Mouse (Mus musculus): ENCODE measurements around the gene Cd164. TPM values are rescaled to one million over a fixed set of nuclear protein-coding genes. Genes with fewer than 3 reads are reported as not detected.

The Cd164 gene
- polyA plus RNA-seq, 2 experiments, result 30.2 to 59.7 TPM

DNA sequence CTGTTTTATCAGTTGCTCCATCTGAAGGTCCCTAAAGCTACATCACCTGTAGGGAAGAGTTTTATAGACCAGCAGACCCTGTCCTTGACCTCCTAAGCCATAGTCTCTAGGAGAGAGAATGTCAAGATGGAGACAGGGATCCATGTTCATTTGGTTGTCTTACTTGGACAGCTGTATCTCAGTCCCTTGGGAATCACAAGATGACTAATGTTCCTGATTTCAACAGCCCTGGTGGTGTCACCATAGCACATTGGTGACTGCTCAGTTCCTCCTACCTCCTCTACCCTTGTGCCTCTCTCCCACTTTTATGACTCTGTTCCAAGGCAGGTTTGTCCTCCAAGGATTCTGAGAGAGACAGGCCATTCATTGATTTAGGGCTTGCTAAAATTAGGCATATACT is 4.3 kb upstream of the Cd164 start:
- Histone ChIP-seq H3K4me1 (replicated peaks; ENCODE audit: control insufficient read depth in 2 of 2, insufficient read depth in 2 of 2, low read length in 1 of 2) (peaks cover 2 to 3% of the 10 kb centered on the region in 2 experiments; a peak in 3 of 4 replicates), H3K27ac (no peak overlapping the region), H3K4me3 (ENCODE audit: insufficient read depth in 1 of 2, low read depth in 2 of 2, low read length in 2 of 2) (no peak overlapping the region), H3K36me3 (replicated peaks; ENCODE audit: control insufficient read depth, insufficient read depth, low read depth) (no peaks in the 10 kb centered on the region), H3K4me2 (ENCODE audit: low read depth) (no peak overlapping the region), H3K27me3 (ENCODE audit: control insufficient read depth, insufficient read depth, low read length) (no peaks in the 10 kb centered on the region), H3K9ac (replicated peaks) (no peak overlapping the region), H3K9me3 (ENCODE audit: control insufficient read depth, low read length) (no peaks in the 10 kb centered on the region)
- DNase-seq (ENCODE audit: low read depth in 3 of 3, low spot score in 3 of 3) (no peak), ATAC-seq (ENCODE audit: insufficient read depth) (no peak)
- TF ChIP-seq EP300 (IDR thresholded peaks at IDR 0.05; ENCODE audit: low read depth) (no peak), CTCF (IDR thresholded peaks at IDR 0.05; ENCODE audit: low read depth) (no peak)

GRCm38 (mm10) chr10:41518508-41518980 is 670 bp upstream of the Cd164 start:
- peaks cover 13 to 16% of the 10 kb centered on the region in 2 experiments for H3K4me1 ChIP-seq (replicated peaks; ENCODE audit: control insufficient read depth in 2 of 2, insufficient read depth in 2 of 2, low read length in 1 of 2)
- under 1% methylated on average over 23 of the region's 23 CpGs for WGBS (ENCODE audit: insufficient replicate concordance)
- peak overlapping the region; percentile 95 to 98 for H3K4me3 ChIP-seq (ENCODE audit: insufficient read depth in 1 of 2, low read depth in 2 of 2, low read length in 2 of 2)
- H3K4me2 ChIP-seq (ENCODE audit: low read depth), result peak overlapping the region; percentile 87
- peak; percentile 74 for ATAC-seq (ENCODE audit: insufficient read depth)
- peak overlapping the region; percentile 94 for H3K9ac ChIP-seq (replicated peaks)
- H3K27ac ChIP-seq, result peak overlapping the region; percentile 89
- H3K9me3 ChIP-seq (ENCODE audit: control insufficient read depth, low read length), result no peaks in the 10 kb centered on the region
- peak; percentile 61 to 77 (median 68) for DNase-seq (ENCODE audit: low read depth in 3 of 3, low spot score in 3 of 3)
- TF ChIP-seq CTCF (IDR thresholded peaks at IDR 0.05; ENCODE audit: low read depth), result peak; percentile 71
- no peak for TF ChIP-seq EP300 (IDR thresholded peaks at IDR 0.05; ENCODE audit: low read depth)
- no peaks in the 10 kb centered on the region for H3K27me3 ChIP-seq (ENCODE audit: control insufficient read depth, insufficient read depth, low read length)
- H3K36me3 ChIP-seq (replicated peaks; ENCODE audit: control insufficient read depth, insufficient read depth, low read depth), result no peaks in the 10 kb centered on the region

DNA sequence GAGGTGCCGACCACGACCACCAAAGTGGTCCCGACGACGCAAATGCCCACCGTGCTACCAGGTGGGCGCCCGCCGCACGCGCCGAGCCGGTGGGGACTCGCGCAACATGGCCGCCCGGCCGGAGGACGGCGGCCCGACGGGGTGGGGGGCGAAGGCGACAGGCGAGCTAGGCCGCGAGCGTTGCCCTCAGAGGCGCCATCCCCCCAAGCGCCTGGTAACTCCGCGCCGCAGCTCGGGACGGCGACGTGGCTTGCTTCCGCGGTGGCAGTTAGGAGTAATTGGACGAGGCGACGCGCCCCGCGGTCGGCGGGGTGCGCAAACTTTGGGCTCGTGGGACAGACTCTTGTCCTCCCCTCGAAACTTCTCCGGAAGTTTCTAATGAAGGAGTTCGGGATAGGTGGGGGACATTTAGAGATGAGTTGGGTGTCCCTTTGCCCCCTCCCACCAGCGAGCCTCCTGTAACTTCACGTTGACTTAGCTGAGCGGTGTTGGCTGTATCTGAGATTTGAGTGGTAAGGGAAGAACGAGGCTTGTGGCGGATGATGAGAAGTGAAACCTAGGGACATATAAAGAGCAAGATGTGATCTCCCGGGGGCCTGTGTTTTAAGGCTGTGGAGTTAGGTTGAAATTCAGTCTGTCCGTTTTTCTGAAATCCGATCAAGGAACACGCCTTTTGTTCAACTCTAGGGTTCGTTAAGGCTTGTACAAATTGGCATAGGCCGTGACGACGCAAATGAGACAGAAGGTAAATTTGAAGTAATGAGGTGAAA is 611 bp downstream of the Cd164 start:
- ATAC-seq (ENCODE audit: insufficient read depth), result peak; percentile 36

DNA sequence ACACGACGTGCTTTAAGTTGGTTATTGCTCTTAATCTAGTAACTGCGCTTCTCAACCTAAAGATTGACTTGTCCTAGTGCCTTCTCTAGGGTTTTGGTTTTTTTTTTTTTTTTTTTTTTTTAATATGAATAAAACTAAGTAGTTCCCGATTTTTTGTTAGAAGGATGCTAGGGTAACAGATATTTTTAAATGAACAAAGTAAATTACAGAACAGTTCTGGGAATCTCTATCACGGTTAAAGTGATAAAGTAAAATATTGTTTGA is 1.1 kb downstream of the Cd164 start:
- ATAC-seq (ENCODE audit: insufficient read depth) (no peak), DNase-seq (ENCODE audit: low read depth in 3 of 3, low spot score in 3 of 3) (no peak)
- Histone ChIP-seq H3K4me1 (replicated peaks; ENCODE audit: control insufficient read depth in 2 of 2, insufficient read depth in 2 of 2, low read length in 1 of 2) (peaks cover 13 to 16% of the 10 kb centered on the region in 2 experiments), H3K4me3 (ENCODE audit: insufficient read depth in 1 of 2, low read depth in 2 of 2, low read length in 2 of 2) (peak overlapping the region; percentile 74 to 95), H3K4me2 (ENCODE audit: low read depth) (peak overlapping the region; percentile 87), H3K27ac (peak overlapping the region; percentile 89), H3K9me3 (ENCODE audit: control insufficient read depth, low read length) (no peaks in the 10 kb centered on the region), H3K27me3 (ENCODE audit: control insufficient read depth, insufficient read depth, low read length) (no peaks in the 10 kb centered on the region), H3K9ac (replicated peaks) (peak overlapping the region; percentile 94), H3K36me3 (replicated peaks; ENCODE audit: control insufficient read depth, insufficient read depth, low read depth) (peaks cover 10% of the 10 kb centered on the region)
- TF ChIP-seq CTCF (IDR thresholded peaks at IDR 0.05; ENCODE audit: low read depth) (no peak), EP300 (IDR thresholded peaks at IDR 0.05; ENCODE audit: low read depth) (no peak)
- WGBS (ENCODE audit: insufficient replicate concordance), result 2% methylated on average over 5 of the region's 5 CpGs

More for the DNA sequence above, 611 bp downstream of the Cd164 start:
- Histone ChIP-seq H3K27ac (peak overlapping the region; percentile 89), H3K9me3 (ENCODE audit: control insufficient read depth, low read length) (no peaks in the 10 kb centered on the region), H3K4me2 (ENCODE audit: low read depth) (peak overlapping the region; percentile 87), H3K36me3 (replicated peaks; ENCODE audit: control insufficient read depth, insufficient read depth, low read depth) (peaks cover 8% of the 10 kb centered on the region; the same call in 1 of the 2 replicates), H3K4me1 (replicated peaks; ENCODE audit: control insufficient read depth in 2 of 2, insufficient read depth in 2 of 2, low read length in 1 of 2) (peaks cover 13 to 16% of the 10 kb centered on the region in 2 experiments), H3K9ac (replicated peaks) (peak overlapping the region; percentile 94), H3K4me3 (ENCODE audit: insufficient read depth in 1 of 2, low read depth in 2 of 2, low read length in 2 of 2) (peak overlapping the region; percentile 74 to 95), H3K27me3 (ENCODE audit: control insufficient read depth, insufficient read depth, low read length) (no peaks in the 10 kb centered on the region)
- under 1% methylated on average over 55 of the region's 65 CpGs for WGBS (ENCODE audit: insufficient replicate concordance)
- TF ChIP-seq CTCF (IDR thresholded peaks at IDR 0.05; ENCODE audit: low read depth) (no peak), EP300 (IDR thresholded peaks at IDR 0.05; ENCODE audit: low read depth) (no peak)
- DNase-seq (ENCODE audit: low read depth in 3 of 3, low spot score in 3 of 3), result peak; percentile 19 to 46 (median 30)

DNA sequence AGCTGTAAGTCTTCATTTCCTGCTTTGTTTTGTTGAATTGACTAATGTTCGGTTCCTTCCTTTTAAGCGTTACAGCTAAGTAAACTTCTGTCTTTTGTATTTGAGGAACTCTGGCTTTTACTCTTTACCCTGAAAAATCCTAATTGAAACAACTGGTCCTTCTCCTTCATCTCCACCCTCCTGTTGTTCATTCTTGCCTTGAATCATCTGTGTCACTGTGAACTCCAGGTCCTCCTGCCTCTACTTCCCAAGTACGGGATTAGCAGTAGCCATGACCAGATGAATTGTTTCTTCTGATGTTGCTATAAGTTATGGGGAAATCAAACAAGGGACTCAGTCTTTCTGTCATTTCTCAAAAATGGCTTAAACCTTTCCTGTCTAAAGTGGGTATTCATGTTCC is 4.2 kb downstream of the Cd164 start:
- WGBS (ENCODE audit: insufficient replicate concordance), result 66% methylated on average over 3 of the region's 3 CpGs
- TF ChIP-seq EP300 (IDR thresholded peaks at IDR 0.05; ENCODE audit: low read depth) (no peak), CTCF (IDR thresholded peaks at IDR 0.05; ENCODE audit: low read depth) (no peak)

More for the DNA sequence above, 4.2 kb downstream of the Cd164 start:
- no peaks in the 10 kb centered on the region for H3K9me3 ChIP-seq (ENCODE audit: control insufficient read depth, low read length)
- ATAC-seq (ENCODE audit: insufficient read depth) (no peak), DNase-seq (ENCODE audit: low read depth in 3 of 3, low spot score in 3 of 3) (no peak)
- no peak overlapping the region for H3K4me3 ChIP-seq (ENCODE audit: insufficient read depth in 1 of 2, low read depth in 2 of 2, low read length in 2 of 2)
- H3K27me3 ChIP-seq (ENCODE audit: control insufficient read depth, insufficient read depth, low read length), result no peaks in the 10 kb centered on the region
- no peak overlapping the region for H3K27ac ChIP-seq
- H3K4me2 ChIP-seq (ENCODE audit: low read depth), result no peak overlapping the region
- H3K9ac ChIP-seq (replicated peaks), result no peak overlapping the region; the same call in 1 of the 2 replicates
- peaks cover 12% of the 10 kb centered on the region for H3K36me3 ChIP-seq (replicated peaks; ENCODE audit: control insufficient read depth, insufficient read depth, low read depth)
- H3K4me1 ChIP-seq (replicated peaks; ENCODE audit: control insufficient read depth in 2 of 2, insufficient read depth in 2 of 2, low read length in 1 of 2), result peaks cover 10 to 13% of the 10 kb centered on the region in 2 experiments
